Mouse (Mus musculus): ENCODE results near the gene Iffo1. TPM values are rescaled to one million over a fixed set of nuclear protein-coding genes. Genes with fewer than 3 reads are reported as not detected.

Iffo1 gene
- polyA plus RNA-seq (2016; fragmentation: Nextera tagmentation; extraction: Ambion mirVana): 15.9 and 16.0 TPM in 2 replicates

DNA sequence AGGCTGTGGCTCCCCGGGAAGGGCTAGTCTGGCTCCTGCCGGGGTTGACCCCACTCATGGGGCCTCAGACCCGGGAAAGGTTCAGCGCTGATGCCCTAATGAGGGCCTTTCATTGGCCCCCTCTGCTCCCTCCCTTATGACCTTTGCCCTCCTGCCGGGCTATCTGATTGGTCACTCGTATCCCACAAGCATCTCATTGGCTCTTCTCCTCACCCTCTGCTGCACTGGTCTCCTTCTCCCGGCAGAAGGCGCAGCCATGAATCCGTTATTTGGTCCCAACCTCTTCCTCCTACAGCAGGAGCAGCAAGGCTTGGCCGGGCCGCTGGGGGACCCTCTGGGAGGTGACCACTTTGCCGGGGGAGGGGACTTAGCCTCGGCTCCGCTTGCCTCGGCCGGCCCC, at the start of gene Iffo1:
TSS of gene Iffo1 (plus strand) at position 241 of the 400 bp plus-strand sequence.
- Histone ChIP-seq H3K27me3 (no peaks in the 10 kb centered on the region), H3K36me3 (replicated peaks) (peaks cover 40% of the 10 kb centered on the region), H3K9me3 (no peaks in the 10 kb centered on the region), H3K27ac (peak within 1 kb of the TSS; percentile 94), H3K4me3 (replicated peaks) (peak within 1 kb of the TSS; percentile 75), H3K4me2 (peak within 1 kb of the TSS; percentile 65), H3K9ac (peak within 1 kb of the TSS; percentile 92), H3K4me1 (peaks cover 44% of the 10 kb centered on the region)
- peak; percentile 94 for ATAC-seq (ENCODE audit: low FRiP score)
- under 1% methylated on average over 16 of the region's 16 CpGs for WGBS

DNA sequence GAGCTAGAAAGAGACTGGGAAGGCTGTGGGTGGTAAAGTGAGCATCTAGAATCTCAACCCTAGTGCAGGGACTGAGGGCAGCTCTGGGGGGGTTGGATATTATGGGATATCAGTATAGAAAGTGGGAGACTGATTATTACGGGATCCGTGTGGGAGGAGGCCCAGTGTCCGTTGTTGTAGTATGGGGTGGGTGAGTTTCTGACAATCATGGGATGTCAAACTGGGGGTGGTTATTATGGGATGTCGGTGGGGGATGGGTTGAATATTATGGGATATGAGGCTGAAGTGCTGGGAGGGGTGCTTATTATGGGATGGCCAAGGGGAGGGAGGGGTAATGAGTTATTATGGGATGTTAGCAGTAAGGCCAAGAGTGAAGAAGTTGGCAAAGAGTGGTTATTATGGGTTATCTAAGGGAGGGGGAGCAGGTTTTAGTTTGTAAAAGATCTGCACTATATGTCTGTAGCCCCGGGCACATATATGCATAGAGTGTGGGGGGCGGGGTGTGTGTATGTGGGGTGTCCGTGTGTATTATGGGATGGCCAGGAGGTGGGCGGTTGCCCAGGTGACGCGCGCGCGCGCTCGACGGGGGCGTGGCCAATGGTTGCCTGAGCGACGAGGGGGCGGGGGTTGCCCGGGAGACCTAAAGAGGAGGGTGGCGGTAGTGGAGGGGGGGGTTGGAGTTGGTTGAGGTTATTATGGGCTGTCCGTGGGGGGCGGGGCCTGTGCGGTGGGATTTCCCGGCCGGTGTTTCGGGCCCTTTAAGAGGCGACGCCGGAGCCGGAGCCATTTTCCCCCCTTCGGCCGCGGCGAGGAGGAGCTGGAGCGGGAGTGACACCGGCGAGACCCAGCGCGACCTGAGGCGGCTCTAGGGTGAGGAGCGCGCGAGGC, 49.4 kb upstream of the Iffo1 start, which contains the start of gene Chd4:
TSS of gene Chd4 (plus strand) at position 591 of the 888 bp plus-strand sequence.
- Histone ChIP-seq H3K4me1 (peaks cover 47% of the 10 kb centered on the region), H3K9ac (peak within 1 kb of the TSS; percentile 98), H3K27me3 (no peaks in the 10 kb centered on the region), H3K4me2 (peak within 1 kb of the TSS; percentile 95), H3K4me3 (replicated peaks) (peak within 1 kb of the TSS; percentile 98), H3K27ac (peak within 1 kb of the TSS; percentile 97), H3K36me3 (replicated peaks) (peaks cover 27% of the 10 kb centered on the region), H3K9me3 (no peaks in the 10 kb centered on the region)
- WGBS: 3% methylated on average over 34 of the region's 45 CpGs
- peak; percentile 81 for ATAC-seq (ENCODE audit: low FRiP score)

DNA sequence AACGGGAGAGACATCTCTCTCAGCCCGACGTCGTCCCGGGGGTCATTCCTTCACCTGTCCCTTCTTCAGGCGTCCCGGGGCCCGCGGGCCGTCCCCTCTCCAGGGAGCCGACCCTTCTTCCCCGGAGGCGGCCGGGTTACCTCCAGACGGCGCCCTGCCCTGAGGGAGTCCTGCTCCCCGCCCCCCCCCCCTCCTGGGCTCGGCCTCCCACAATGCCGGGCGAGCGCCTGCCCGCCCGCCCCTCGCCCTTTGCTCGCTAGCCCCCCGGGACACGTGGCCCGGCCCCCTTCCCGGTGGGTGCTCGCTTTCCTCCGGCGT, 48.8 kb upstream of the Iffo1 start:
- H3K4me3 ChIP-seq (replicated peaks): peak overlapping the region; percentile 98
- H3K4me2 ChIP-seq: peak overlapping the region; percentile 95
- H3K27me3 ChIP-seq: no peaks in the 10 kb centered on the region
- H3K4me1 ChIP-seq: peaks cover 41% of the 10 kb centered on the region
- H3K36me3 ChIP-seq (replicated peaks): peaks cover 33% of the 10 kb centered on the region
- peak overlapping the region; percentile 98 for H3K9ac ChIP-seq
- no peak for ATAC-seq (ENCODE audit: low FRiP score)
- no peaks in the 10 kb centered on the region for H3K9me3 ChIP-seq
- H3K27ac ChIP-seq: peak overlapping the region; percentile 97
- WGBS: 0% methylated on average over 14 of the region's 32 CpGs

DNA sequence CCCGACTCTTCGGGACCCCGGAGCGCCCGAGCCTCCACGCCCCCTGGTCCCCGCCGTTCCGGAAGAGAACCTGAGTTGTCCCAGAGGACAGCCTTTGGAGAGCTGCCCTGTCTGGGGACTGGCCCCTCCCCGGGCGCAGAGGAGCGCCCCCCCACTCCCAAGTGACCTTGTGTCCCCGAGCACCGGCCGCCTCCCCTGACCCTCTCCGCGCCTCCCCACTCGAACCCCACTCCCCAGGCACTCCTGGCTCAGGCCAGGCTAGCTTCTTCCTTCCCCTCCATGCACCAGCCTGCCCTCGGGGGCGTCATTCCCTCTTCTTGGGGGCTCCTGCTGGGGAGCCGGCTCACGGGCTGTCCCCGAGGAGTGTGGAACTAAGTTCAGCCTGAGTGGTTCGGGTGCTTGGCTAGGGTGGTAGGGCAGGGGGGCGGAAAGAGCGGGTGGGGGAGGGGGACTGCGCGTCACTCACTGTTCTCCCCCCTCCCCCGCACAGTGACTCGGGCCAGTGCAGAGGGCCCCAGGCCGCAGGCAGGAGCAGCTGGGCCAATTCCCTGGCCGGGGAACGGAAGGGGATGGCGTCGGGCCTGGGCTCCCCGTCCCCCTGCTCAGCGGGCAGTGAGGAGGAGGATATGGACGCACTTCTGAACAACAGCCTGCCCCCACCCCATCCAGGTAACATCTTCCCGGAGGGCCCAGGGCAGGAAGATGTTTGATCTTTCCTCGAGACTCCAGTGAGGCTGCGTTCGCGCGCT, 48.3 kb upstream of the Iffo1 start:
- Histone ChIP-seq H3K36me3 (replicated peaks) (peaks cover 38% of the 10 kb centered on the region), H3K4me3 (replicated peaks) (peak overlapping the region; percentile 98), H3K4me1 (peaks cover 40% of the 10 kb centered on the region), H3K4me2 (peak overlapping the region; percentile 95), H3K27ac (peak overlapping the region; percentile 97), H3K27me3 (no peaks in the 10 kb centered on the region), H3K9me3 (no peaks in the 10 kb centered on the region), H3K9ac (peak overlapping the region; percentile 98)
- WGBS: under 1% methylated on average over 38 of the region's 44 CpGs
- ATAC-seq (ENCODE audit: low FRiP score): peak; percentile 45

DNA sequence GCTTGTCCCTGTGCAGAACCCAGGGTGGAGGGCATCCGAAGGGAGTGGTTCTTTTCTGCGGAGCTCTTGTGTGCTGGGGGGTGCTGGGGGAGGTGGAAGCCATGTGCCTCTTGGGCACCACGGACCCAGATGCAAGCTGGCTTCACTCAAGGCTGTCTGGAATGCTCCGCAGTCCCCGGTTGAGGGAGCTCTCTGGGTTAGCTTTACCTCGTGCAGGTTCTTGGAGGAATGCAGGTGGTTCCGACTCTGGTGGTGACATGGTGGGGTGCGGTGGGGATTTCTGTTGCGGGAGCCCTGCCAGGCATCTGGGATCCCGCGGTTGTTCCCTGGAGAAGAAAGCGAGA, 47.7 kb upstream of the Iffo1 start:
- Histone ChIP-seq H3K9ac (peak overlapping the region; percentile 98), H3K36me3 (replicated peaks) (peaks cover 44% of the 10 kb centered on the region), H3K9me3 (no peaks in the 10 kb centered on the region), H3K27ac (peak overlapping the region; percentile 97), H3K4me2 (peak overlapping the region; percentile 95), H3K27me3 (no peaks in the 10 kb centered on the region), H3K4me3 (replicated peaks) (peak overlapping the region; percentile 98), H3K4me1 (peaks cover 40% of the 10 kb centered on the region)
- under 1% methylated on average over 12 of the region's 12 CpGs for WGBS
- ATAC-seq (ENCODE audit: low FRiP score): no peak

DNA sequence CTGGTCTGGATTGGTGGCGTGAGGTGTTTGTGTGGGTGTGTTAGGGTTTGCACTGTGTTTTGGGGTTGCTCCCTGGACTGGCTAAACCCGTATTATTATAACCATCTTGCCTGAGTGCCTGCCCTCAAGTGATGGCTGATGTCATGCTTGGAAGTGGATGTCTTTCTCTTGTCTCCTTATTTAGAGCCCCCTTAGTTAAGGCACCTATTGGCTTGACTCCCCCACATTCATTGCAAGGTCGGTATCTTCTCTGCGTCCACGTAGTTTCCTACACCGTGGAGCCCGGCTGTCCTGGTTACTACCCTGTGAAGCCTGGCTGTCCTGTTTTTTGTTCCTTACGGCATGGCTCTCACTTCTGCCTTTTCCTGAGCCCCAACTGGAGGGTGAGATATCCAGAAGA, 47.1 kb upstream of the Iffo1 start:
- no peaks in the 10 kb centered on the region for H3K27me3 ChIP-seq
- H3K4me2 ChIP-seq: peak overlapping the region; percentile 95
- H3K4me1 ChIP-seq: peaks cover 40% of the 10 kb centered on the region
- H3K9me3 ChIP-seq: no peaks in the 10 kb centered on the region
- WGBS: 64% methylated on average over 8 of the region's 8 CpGs
- peak overlapping the region; percentile 98 for H3K9ac ChIP-seq
- H3K27ac ChIP-seq: 0 out of 2 replicates have a peak overlapping the region, but pooled peaks have one; percentile 91
- no peak for ATAC-seq (ENCODE audit: low FRiP score)
- peaks cover 50% of the 10 kb centered on the region for H3K36me3 ChIP-seq (replicated peaks)
- H3K4me3 ChIP-seq (replicated peaks): peak overlapping the region; percentile 98

DNA sequence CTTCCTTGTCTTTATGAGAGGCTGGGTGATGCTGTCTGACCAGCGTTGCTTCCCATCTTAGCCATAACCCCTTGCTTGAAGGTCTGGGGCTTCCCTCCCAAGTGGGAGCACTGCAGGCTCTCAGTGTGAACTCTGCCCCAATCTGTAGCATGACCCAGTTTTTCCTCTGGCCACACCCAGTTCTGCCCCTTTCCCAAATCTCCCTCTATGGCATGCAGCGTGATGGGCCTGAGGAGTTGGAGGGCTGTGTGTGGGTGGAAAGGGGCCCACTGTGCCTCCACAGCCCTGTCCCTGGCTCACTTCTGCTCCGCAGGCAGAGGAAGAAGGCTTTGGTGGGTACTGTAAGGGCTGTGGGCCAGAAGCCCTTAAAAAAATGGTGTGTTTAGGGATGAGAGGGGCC, 46.5 kb upstream of the Iffo1 start:
- ATAC-seq (ENCODE audit: low FRiP score): no peak
- peak overlapping the region; percentile 98 for H3K9ac ChIP-seq
- peak overlapping the region; percentile 98 for H3K4me3 ChIP-seq (replicated peaks)
- no peaks in the 10 kb centered on the region for H3K9me3 ChIP-seq
- H3K27ac ChIP-seq: peak overlapping the region; percentile 91
- peaks cover 40% of the 10 kb centered on the region for H3K4me1 ChIP-seq
- 65% methylated on average over 3 of the region's 3 CpGs for WGBS
- H3K27me3 ChIP-seq: no peaks in the 10 kb centered on the region
- H3K36me3 ChIP-seq (replicated peaks): peaks cover 54% of the 10 kb centered on the region
- H3K4me2 ChIP-seq: peak overlapping the region; percentile 95

DNA sequence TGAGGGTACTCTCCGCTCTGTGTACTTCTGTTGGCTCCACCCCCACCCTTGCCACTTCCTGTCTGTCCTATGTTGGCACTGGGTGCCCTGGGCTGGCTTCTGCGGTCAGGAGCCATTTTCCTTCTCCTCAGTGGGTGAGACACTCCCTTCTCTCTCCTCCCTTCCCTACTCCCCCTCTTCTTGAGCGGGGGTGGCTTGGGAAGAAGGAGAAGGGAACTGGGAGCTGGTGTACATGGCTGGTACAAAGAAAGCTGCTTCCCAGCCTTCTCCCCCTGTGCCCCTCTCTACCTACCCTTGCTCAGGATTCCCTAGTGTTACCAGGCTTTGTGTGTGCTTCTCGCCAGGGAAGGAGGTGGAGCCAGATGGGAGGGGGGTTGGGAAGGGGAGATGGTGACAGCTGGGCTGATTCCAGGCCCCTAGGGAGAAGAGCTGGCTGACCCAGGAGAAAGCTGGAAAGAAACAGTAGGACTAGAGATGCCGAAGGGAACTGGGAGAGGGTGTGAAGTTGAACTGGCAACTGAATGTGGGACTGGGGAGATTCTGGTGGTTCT, 45.5 kb upstream of the Iffo1 start:
- no peak for ATAC-seq (ENCODE audit: low FRiP score)
- Histone ChIP-seq H3K9me3 (no peaks in the 10 kb centered on the region), H3K36me3 (replicated peaks) (peaks cover 60% of the 10 kb centered on the region), H3K4me2 (peak overlapping the region; percentile 95), H3K9ac (peak overlapping the region; percentile 57), H3K4me3 (replicated peaks) (peak overlapping the region; percentile 98), H3K27ac (peak overlapping the region; percentile 91), H3K4me1 (peaks cover 40% of the 10 kb centered on the region), H3K27me3 (no peaks in the 10 kb centered on the region)
- WGBS: 51% methylated on average over 5 of the region's 5 CpGs

DNA sequence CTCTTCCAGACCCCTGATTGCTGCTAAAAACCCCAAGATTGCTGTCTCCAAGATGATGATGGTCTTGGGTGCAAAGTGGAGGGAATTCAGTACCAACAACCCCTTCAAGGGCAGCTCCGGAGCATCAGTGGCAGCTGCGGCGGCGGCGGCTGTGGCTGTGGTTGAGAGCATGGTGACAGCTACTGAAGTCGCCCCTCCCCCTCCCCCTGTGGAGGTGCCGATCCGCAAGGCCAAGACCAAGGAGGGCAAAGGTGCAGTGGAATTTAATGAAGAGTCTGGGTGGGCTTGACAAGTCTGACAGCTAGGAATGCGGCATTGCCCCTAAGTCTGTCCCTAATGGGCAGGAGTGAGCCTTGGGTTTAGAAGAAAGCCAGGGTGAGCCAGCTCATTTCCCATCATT, 43.6 kb upstream of the Iffo1 start:
- Histone ChIP-seq H3K4me1 (peaks cover 33% of the 10 kb centered on the region), H3K9me3 (no peaks in the 10 kb centered on the region), H3K36me3 (replicated peaks) (peaks cover 80% of the 10 kb centered on the region), H3K4me2 (no peak overlapping the region), H3K27ac (no peak overlapping the region), H3K4me3 (replicated peaks) (no peak overlapping the region), H3K27me3 (no peaks in the 10 kb centered on the region), H3K9ac (no peak overlapping the region)
- WGBS: 94% methylated on average over 9 of the region's 9 CpGs
- no peak for ATAC-seq (ENCODE audit: low FRiP score)

DNA sequence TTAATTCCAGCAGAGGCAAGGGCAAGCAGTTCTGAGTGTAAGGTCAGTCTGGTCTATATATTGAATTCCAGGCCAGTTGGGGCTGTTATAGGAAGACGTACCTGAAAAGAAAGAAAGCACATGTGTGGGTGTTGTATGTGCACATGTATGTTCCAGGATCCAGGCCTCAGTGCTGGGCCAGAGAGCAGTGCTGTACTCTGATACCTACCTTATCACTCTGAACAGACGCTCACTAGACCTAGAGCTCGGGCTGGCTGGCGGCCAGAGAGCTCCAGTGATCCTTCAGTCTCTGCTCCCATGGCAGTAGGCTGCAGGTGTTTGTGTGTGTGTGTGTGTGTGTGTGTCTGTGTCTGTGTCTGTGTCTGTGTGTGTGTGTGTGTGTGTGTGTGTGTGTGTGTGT, 40.8 kb upstream of the Iffo1 start:
- H3K27ac ChIP-seq: no peak overlapping the region
- H3K4me1 ChIP-seq: peaks cover 15% of the 10 kb centered on the region
- ATAC-seq (ENCODE audit: low FRiP score): no peak
- WGBS: 91% methylated on average over 4 of the region's 4 CpGs
- peaks cover 95% of the 10 kb centered on the region for H3K36me3 ChIP-seq (replicated peaks)
- no peaks in the 10 kb centered on the region for H3K27me3 ChIP-seq
- no peak overlapping the region for H3K9ac ChIP-seq
- H3K4me2 ChIP-seq: no peak overlapping the region
- H3K9me3 ChIP-seq: no peaks in the 10 kb centered on the region
- H3K4me3 ChIP-seq (replicated peaks): no peak overlapping the region

DNA sequence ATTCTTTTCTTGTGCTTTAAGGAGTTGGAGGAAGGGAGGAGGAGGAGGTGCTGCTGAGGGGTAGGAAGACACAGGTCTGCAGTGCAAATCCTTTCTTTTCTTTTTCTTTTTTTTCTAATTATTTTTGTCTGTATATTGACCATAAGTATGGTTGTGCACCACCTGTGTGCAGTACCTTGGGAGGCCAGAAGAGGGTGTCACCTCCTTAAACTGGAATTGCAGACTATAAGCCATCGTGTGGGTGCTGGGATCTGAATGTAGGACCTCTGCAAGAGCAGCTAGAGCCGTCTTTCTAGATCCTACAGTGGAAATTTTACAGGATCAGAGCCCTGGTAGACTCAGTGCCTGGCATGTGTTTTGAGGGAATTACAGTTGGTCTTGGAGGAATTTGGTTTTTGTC, 37.3 kb upstream of the Iffo1 start:
- Histone ChIP-seq H3K27ac (no peak overlapping the region), H3K4me1 (no peaks in the 10 kb centered on the region), H3K36me3 (replicated peaks) (peaks cover 95% of the 10 kb centered on the region), H3K4me2 (no peak overlapping the region), H3K27me3 (no peaks in the 10 kb centered on the region), H3K4me3 (replicated peaks) (no peak overlapping the region), H3K9me3 (no peaks in the 10 kb centered on the region), H3K9ac (no peak overlapping the region)
- 95% methylated on average over 2 of the region's 2 CpGs for WGBS
- no peak for ATAC-seq (ENCODE audit: low FRiP score)

DNA sequence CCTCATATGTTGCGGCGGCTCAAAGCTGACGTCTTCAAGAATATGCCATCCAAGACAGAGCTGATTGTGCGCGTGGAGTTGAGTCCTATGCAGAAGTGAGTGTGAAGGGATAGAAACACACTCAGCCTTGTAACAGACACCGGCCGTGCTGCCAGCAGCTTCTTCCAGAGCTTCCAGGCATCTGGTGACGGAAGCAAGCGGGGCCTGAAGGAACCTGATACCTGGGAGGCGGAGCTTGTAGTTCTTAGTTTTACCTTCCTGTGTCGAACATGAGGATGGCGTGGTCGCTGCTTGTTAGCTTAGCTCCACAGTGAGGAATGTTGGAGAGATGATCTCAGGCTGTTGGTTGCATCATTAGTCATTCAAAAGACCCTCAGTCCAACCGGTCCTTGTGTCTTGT, 35.7 kb upstream of the Iffo1 start:
- no peaks in the 10 kb centered on the region for H3K9me3 ChIP-seq
- no peaks in the 10 kb centered on the region for H3K27me3 ChIP-seq
- peaks cover 100% of the 10 kb centered on the region for H3K36me3 ChIP-seq (replicated peaks)
- WGBS: 91% methylated on average over 14 of the region's 14 CpGs
- no peaks in the 10 kb centered on the region for H3K4me1 ChIP-seq
- no peak overlapping the region for H3K4me3 ChIP-seq (replicated peaks)
- H3K4me2 ChIP-seq: no peak overlapping the region
- no peak overlapping the region for H3K27ac ChIP-seq
- no peak overlapping the region for H3K9ac ChIP-seq
- ATAC-seq (ENCODE audit: low FRiP score): no peak
